Mouse (Mus musculus): ENCODE data around the gene Mark2. TPM values are rescaled to one million over a fixed set of nuclear protein-coding genes. Genes with fewer than 3 reads are reported as not detected.

Mark2 gene
- polyA plus RNA-seq, 1 experiment from 2014 or later, result 47.2 TPM

- H3K27me3 ChIP-seq, result no peaks in the 10 kb centered on the region
- no peak for ATAC-seq (ENCODE audit: insufficient number of reproducible peaks, insufficient read depth, low FRiP score, low TSS enrichment, low read depth)
- H3K27ac ChIP-seq, result peak overlapping the region; percentile 68
- no peak overlapping the region for H3K4me3 ChIP-seq
- 76% methylated on average over 13 of the region's 13 CpGs for WGBS
- peak overlapping the region; percentile 54 for H3K9ac ChIP-seq
- no peak overlapping the region for H3K4me2 ChIP-seq
- H3K36me3 ChIP-seq, result peaks cover 92% of the 10 kb centered on the region
- H3K9me3 ChIP-seq, result no peaks in the 10 kb centered on the region
- peaks cover 51% of the 10 kb centered on the region for H3K4me1 ChIP-seq
These were observed 67.2 kb downstream of the Mark2 start for GRCm38 (mm10) chr19:7274326-7274990.

- Histone ChIP-seq H3K27me3 (no peaks in the 10 kb centered on the region), H3K4me1 (peaks cover 51% of the 10 kb centered on the region), H3K27ac (no peak overlapping the region), H3K36me3 (peaks cover 82% of the 10 kb centered on the region), H3K9me3 (no peaks in the 10 kb centered on the region), H3K9ac (no peak overlapping the region), H3K4me3 (no peak overlapping the region), H3K4me2 (no peak overlapping the region)
- ATAC-seq (ENCODE audit: insufficient number of reproducible peaks, insufficient read depth, low FRiP score, low TSS enrichment, low read depth), result no peak
- 92% methylated on average over 4 of the region's 4 CpGs for WGBS
These were observed 68.2 kb downstream of the Mark2 start for GRCm38 (mm10) chr19:7273486-7273885.

- H3K27me3 ChIP-seq, result no peaks in the 10 kb centered on the region
- peaks cover 42% of the 10 kb centered on the region for H3K36me3 ChIP-seq
- ATAC-seq (ENCODE audit: insufficient number of reproducible peaks, insufficient read depth, low FRiP score, low TSS enrichment, low read depth), result peak; percentile 15; the same call in 1 of the 2 replicates
- H3K4me2 ChIP-seq, result peak overlapping the region; percentile 78
- H3K9ac ChIP-seq, result peak overlapping the region; percentile 91
- no peaks in the 10 kb centered on the region for H3K9me3 ChIP-seq
- H3K4me1 ChIP-seq, result peaks cover 51% of the 10 kb centered on the region
- H3K4me3 ChIP-seq, result peak overlapping the region; percentile 76
- 2% methylated on average over 11 of the region's 11 CpGs for WGBS
- H3K27ac ChIP-seq, result peak overlapping the region; percentile 97
These were observed 72.2 kb downstream of the Mark2 start for GRCm38 (mm10) chr19:7269290-7270044.

DNA sequence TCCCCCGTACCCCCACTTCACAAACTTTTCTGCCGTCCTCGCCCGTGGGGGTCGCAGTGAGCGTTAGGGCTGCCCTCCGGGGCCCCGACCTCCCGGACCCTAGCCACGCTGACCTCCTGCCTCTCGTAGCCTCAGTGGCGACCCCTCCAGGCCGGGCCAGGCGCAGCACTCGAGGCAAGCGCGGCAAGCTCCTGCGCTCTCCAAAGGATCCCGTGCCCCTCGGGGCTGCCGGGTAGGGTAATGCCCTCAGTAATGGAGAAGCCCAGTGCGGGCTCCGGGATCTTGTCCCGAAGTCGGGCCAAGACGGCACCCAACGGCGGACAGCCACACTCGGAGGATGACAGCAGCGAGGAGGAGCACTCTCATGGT is 73.0 kb downstream of the Mark2 start:
- Histone ChIP-seq H3K9ac (peak overlapping the region; percentile 91), H3K27ac (peak overlapping the region; percentile 97), H3K36me3 (peaks cover 35% of the 10 kb centered on the region), H3K4me3 (peak overlapping the region; percentile 76), H3K9me3 (no peaks in the 10 kb centered on the region), H3K4me1 (peaks cover 49% of the 10 kb centered on the region), H3K4me2 (peak overlapping the region; percentile 78), H3K27me3 (no peaks in the 10 kb centered on the region)
- under 1% methylated on average over 30 of the region's 30 CpGs for WGBS
- ATAC-seq (ENCODE audit: insufficient number of reproducible peaks, insufficient read depth, low FRiP score, low TSS enrichment, low read depth), result no peak; the same call in 1 of the 2 replicates

DNA sequence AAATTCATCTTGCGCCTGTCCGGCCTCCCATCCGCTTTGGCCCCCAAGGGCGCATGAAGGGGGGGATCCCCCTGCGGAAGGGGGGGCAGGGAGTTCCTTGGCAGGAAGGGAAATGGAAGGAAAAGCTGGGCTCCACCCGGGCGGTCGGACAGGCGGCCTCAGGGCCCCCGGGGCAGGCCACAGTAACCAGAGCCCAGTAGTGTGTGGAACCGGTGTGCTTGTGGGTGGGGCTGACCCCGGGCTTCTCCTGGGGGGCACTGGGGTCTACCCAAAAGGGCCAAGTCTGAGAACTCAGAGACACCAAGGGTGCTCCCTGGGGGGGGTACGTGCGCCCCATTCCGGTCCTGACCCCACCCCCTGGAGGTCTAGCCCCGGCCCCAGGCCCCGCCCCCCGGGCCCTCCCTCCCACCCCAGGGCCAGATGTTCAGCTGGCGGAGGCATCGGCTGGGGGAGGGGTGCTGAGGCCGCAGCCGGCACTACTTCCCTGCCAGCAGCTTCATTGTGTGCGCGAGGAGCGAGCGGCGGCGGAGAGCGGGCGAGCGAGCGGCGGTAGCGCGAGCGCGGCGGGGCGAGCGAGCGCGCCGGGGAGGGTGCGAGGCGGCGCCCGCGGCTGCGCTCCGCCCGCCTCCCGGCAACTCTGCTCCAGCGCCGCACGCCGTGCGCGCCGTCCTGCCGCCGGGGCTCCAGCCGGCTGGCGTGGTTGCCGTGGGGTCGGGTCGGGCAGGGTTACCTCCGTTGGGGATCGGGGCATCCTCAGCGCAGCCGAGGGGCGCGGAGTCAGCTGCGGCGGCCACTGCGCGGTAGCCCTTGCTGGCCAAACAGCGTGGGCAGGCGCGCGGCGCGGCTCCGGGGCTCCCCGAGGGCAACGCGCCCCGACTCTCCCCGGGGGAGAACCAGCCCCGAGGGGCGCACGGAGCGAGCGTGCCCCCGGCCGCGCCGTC is 73.6 kb downstream of the Mark2 start:
- H3K9ac ChIP-seq, result peak overlapping the region; percentile 91
- WGBS, result under 1% methylated on average over 86 of the region's 97 CpGs
- peak overlapping the region; percentile 78 for H3K4me2 ChIP-seq
- no peaks in the 10 kb centered on the region for H3K27me3 ChIP-seq
- H3K9me3 ChIP-seq, result no peaks in the 10 kb centered on the region
- peak overlapping the region; percentile 97 for H3K27ac ChIP-seq
- H3K4me1 ChIP-seq, result peaks cover 49% of the 10 kb centered on the region
- H3K36me3 ChIP-seq, result peaks cover 28% of the 10 kb centered on the region
- peak; percentile 46 for ATAC-seq (ENCODE audit: insufficient number of reproducible peaks, insufficient read depth, low FRiP score, low TSS enrichment, low read depth)
- H3K4me3 ChIP-seq, result peak overlapping the region; percentile 76

- Histone ChIP-seq H3K27me3 (no peaks in the 10 kb centered on the region), H3K4me3 (peak within 1 kb of the TSS; percentile 76), H3K4me1 (peaks cover 49% of the 10 kb centered on the region), H3K27ac (peak within 1 kb of the TSS; percentile 97), H3K36me3 (peaks cover 20% of the 10 kb centered on the region), H3K9me3 (no peaks in the 10 kb centered on the region), H3K4me2 (peak within 1 kb of the TSS; percentile 78), H3K9ac (peak within 1 kb of the TSS; percentile 91)
- ATAC-seq (ENCODE audit: insufficient number of reproducible peaks, insufficient read depth, low FRiP score, low TSS enrichment, low read depth), result peak; percentile 54; the same call in 1 of the 2 replicates
- under 1% methylated on average over 28 of the region's 28 CpGs for WGBS
These were observed 74.4 kb downstream of the Mark2 start, which contains the start of gene Rcor2 for GRCm38 (mm10) chr19:7267091-7267741. Gene Rcor2, plus strand, starts transcription at chr19:7267325.

- 52% methylated on average over 4 of the region's 4 CpGs for WGBS
- Histone ChIP-seq H3K9ac (peak overlapping the region; percentile 91), H3K4me2 (0 out of 2 replicates have a peak overlapping the region, but pooled peaks have one; percentile 78), H3K9me3 (0 out of 2 replicates have a peak, but pooled peaks cover 3% of the 10 kb centered on the region), H3K4me1 (peaks cover 49% of the 10 kb centered on the region), H3K27me3 (no peaks in the 10 kb centered on the region), H3K27ac (peak overlapping the region; percentile 97), H3K36me3 (peaks cover 12% of the 10 kb centered on the region), H3K4me3 (no peak overlapping the region)
- no peak for ATAC-seq (ENCODE audit: insufficient number of reproducible peaks, insufficient read depth, low FRiP score, low TSS enrichment, low read depth)
These were observed 75.2 kb downstream of the Mark2 start for GRCm38 (mm10) chr19:7266421-7266831.

- Histone ChIP-seq H3K27ac (peak overlapping the region; percentile 97), H3K4me1 (peaks cover 49% of the 10 kb centered on the region), H3K4me2 (0 out of 2 replicates have a peak overlapping the region, but pooled peaks have one; percentile 1), H3K27me3 (no peaks in the 10 kb centered on the region), H3K9me3 (0 out of 2 replicates have a peak, but pooled peaks cover 3% of the 10 kb centered on the region), H3K9ac (peak overlapping the region; percentile 91; the same call in 1 of the 2 replicates), H3K4me3 (no peak overlapping the region), H3K36me3 (peaks cover 4% of the 10 kb centered on the region)
- no peak for ATAC-seq (ENCODE audit: insufficient number of reproducible peaks, insufficient read depth, low FRiP score, low TSS enrichment, low read depth)
- WGBS, result 29% methylated on average over 14 of the region's 14 CpGs
These were observed 76.0 kb downstream of the Mark2 start for GRCm38 (mm10) chr19:7265478-7266191.

GRCm38 (mm10) chr19:7264766-7265331 is 76.8 kb downstream of the Mark2 start:
- H3K27me3 ChIP-seq, result no peaks in the 10 kb centered on the region
- H3K9ac ChIP-seq, result 0 out of 2 replicates have a peak overlapping the region, but pooled peaks have one; percentile 12
- no peak for ATAC-seq (ENCODE audit: insufficient number of reproducible peaks, insufficient read depth, low FRiP score, low TSS enrichment, low read depth)
- 17% methylated on average over 6 of the region's 6 CpGs for WGBS
- H3K36me3 ChIP-seq, result no peaks in the 10 kb centered on the region
- 0 out of 2 replicates have a peak, but pooled peaks cover 3% of the 10 kb centered on the region for H3K9me3 ChIP-seq
- no peak overlapping the region for H3K4me2 ChIP-seq
- H3K4me3 ChIP-seq, result no peak overlapping the region
- H3K27ac ChIP-seq, result peak overlapping the region; percentile 97
- H3K4me1 ChIP-seq, result peaks cover 46% of the 10 kb centered on the region

Data from embryonic facial prominence, embryonic 13.5 days (tissue).